In genomic region chr1:66832636-66833165, GRCm38 (mm10) we compare ENCODE assay signal across 28 mouse cellular contexts. TPM values are rescaled to one million over a fixed set of nuclear protein-coding genes. Genes with fewer than 3 reads are reported as not detected.
DNase-seq lines count a peak whose midpoint lies in the region; ATAC-seq and TF ChIP-seq lines count a peak whose summit lies in the region.
"Had no signal": no experiment of that assay in that cellular context is flagged by ENCODE, and none has a peak within 500 bp of the region (broad histone marks: within the 10 kb centered on the region; RNA-seq: fewer than 3 reads in every experiment).

No protein-coding gene starts in this region.

- H3K4me1 ChIP-seq in lung, embryonic 16.5 days (replicated peaks; ENCODE audit: control insufficient read depth, insufficient read depth, low read length), result peaks cover 14% of the 10 kb centered on the region
- H3K4me1 ChIP-seq in kidney, embryonic 14.5 days (ENCODE audit: control insufficient read depth, insufficient read depth, low read length), result 0 out of 2 replicates have a peak, but pooled peaks cover 4% of the 10 kb centered on the region
- H3K4me1 ChIP-seq in kidney, postnatal 0 days (replicated peaks; ENCODE audit: insufficient read depth, low read length), result no peaks in the 10 kb centered on the region
- H3K4me1 ChIP-seq: embryonic facial prominence, embryonic 15.5 days; forebrain, embryonic 12.5 days; heart, embryonic 13.5 days; liver, embryonic 12.5 days; midbrain, embryonic 10.5 days; neural tube, embryonic 15.5 days had no signal

- H3K4me2 ChIP-seq in lung, embryonic 16.5 days (ENCODE audit: low read depth, low read length), result peak overlapping the region; percentile 23; the same call in 1 of the 2 replicates
- no peak overlapping the region for H3K4me2 ChIP-seq in kidney, embryonic 14.5 days (replicated peaks; ENCODE audit: low read depth, low read length)
- H3K4me2 ChIP-seq in kidney, postnatal 0 days (ENCODE audit: low read length), result peak overlapping the region; percentile 16; the same call in 1 of the 2 replicates
- H3K4me2 ChIP-seq: embryonic facial prominence, embryonic 15.5 days; forebrain, embryonic 12.5 days; heart, embryonic 13.5 days; hindbrain, embryonic 14.5 days; liver, embryonic 12.5 days; midbrain, embryonic 15.5 days; neural tube, embryonic 15.5 days had no signal

- H3K9ac ChIP-seq in lung, embryonic 16.5 days (ENCODE audit: low read length), result no peak overlapping the region
- no peak overlapping the region for H3K9ac ChIP-seq in kidney, embryonic 14.5 days (ENCODE audit: low read depth, low read length)
- H3K9ac ChIP-seq in kidney, postnatal 0 days (ENCODE audit: low read depth, low read length), result no peak overlapping the region
- H3K9ac ChIP-seq: embryonic facial prominence, embryonic 15.5 days; forebrain, embryonic 12.5 days; forebrain, postnatal 0 days; heart, embryonic 13.5 days; hindbrain, embryonic 14.5 days; liver, embryonic 12.5 days; liver, postnatal 0 days; midbrain, embryonic 15.5 days; neural tube, embryonic 15.5 days had no signal

- WGBS in lung, embryonic 16.5 days, result 63% methylated on average over 7 of the region's 7 CpGs
- 77% methylated on average over 7 of the region's 7 CpGs for WGBS in kidney, embryonic 14.5 days
- 72% methylated on average over 7 of the region's 7 CpGs for WGBS in kidney, postnatal 0 days

- peaks cover 5% of the 10 kb centered on the region for H3K36me3 ChIP-seq in lung, embryonic 16.5 days (ENCODE audit: control insufficient read depth, insufficient read depth, low read length)
- peaks cover 9% of the 10 kb centered on the region for H3K36me3 ChIP-seq in kidney, embryonic 14.5 days (ENCODE audit: control insufficient read depth, insufficient read depth, low read length)
- no peaks in the 10 kb centered on the region for H3K36me3 ChIP-seq in kidney, postnatal 0 days (ENCODE audit: insufficient read depth, low read length)
- H3K36me3 ChIP-seq: forebrain, embryonic 12.5 days; midbrain, embryonic 10.5 days; midbrain, embryonic 15.5 days; neural tube, embryonic 15.5 days had no signal

- H3K4me3 ChIP-seq in lung, embryonic 16.5 days (ENCODE audit: low read length), result no peak overlapping the region
- H3K4me3 ChIP-seq in kidney, embryonic 14.5 days (ENCODE audit: low read length), result no peak overlapping the region
- no peak overlapping the region for H3K4me3 ChIP-seq in kidney, postnatal 0 days (replicated peaks; ENCODE audit: low read depth, low read length)
- H3K4me3 ChIP-seq: embryonic facial prominence, embryonic 10.5 days; embryonic facial prominence, embryonic 15.5 days; forebrain, embryonic 12.5 days; heart, adult 2 months; heart, embryonic 13.5 days; liver, embryonic 12.5 days; midbrain, embryonic 10.5 days; midbrain, embryonic 15.5 days; neural tube, embryonic 15.5 days had no signal

- H3K9me3 ChIP-seq in lung, embryonic 16.5 days (ENCODE audit: control insufficient read depth, low read length), result no peaks in the 10 kb centered on the region
- H3K9me3 ChIP-seq in kidney, embryonic 14.5 days (ENCODE audit: control insufficient read depth, low read length), result no peaks in the 10 kb centered on the region
- no peaks in the 10 kb centered on the region for H3K9me3 ChIP-seq in kidney, postnatal 0 days (replicated peaks; ENCODE audit: low read length)
- H3K9me3 ChIP-seq: embryonic facial prominence, embryonic 10.5 days; embryonic facial prominence, embryonic 15.5 days; forebrain, embryonic 12.5 days; heart, embryonic 13.5 days; liver, embryonic 12.5 days; midbrain, embryonic 10.5 days; midbrain, embryonic 15.5 days; neural tube, embryonic 15.5 days had no signal

- peak; percentile 75 for ATAC-seq in lung, embryonic 16.5 days (ENCODE audit: low read depth)
- ATAC-seq in kidney, embryonic 14.5 days (ENCODE audit: low FRiP score, low TSS enrichment), result peak; percentile 59; the same call in 1 of the 2 replicates
- ATAC-seq in kidney, postnatal 0 days (replicated peaks; ENCODE audit: low FRiP score, low read depth), result peak; percentile 75
- ATAC-seq: activated CD4-positive, CD25-positive, alpha-beta regulatory T cell, adult 4 months; forebrain, postnatal 0 days; intestine, postnatal 0 days; liver, embryonic 12.5 days; liver, postnatal 0 days; midbrain, embryonic 15.5 days had no signal

- no peaks in the 10 kb centered on the region for H3K27me3 ChIP-seq in lung, embryonic 16.5 days (ENCODE audit: control insufficient read depth, insufficient read depth, low read depth, low read length)
- H3K27me3 ChIP-seq in kidney, embryonic 14.5 days (ENCODE audit: control insufficient read depth, insufficient read depth, low read length), result no peaks in the 10 kb centered on the region
- no peaks in the 10 kb centered on the region for H3K27me3 ChIP-seq in kidney, postnatal 0 days (ENCODE audit: insufficient read depth, low read length)
- H3K27me3 ChIP-seq: embryonic facial prominence, embryonic 15.5 days; forebrain, embryonic 12.5 days; heart, embryonic 13.5 days; liver, embryonic 12.5 days; midbrain, embryonic 15.5 days; neural tube, embryonic 15.5 days had no signal

- peak overlapping the region; percentile 92 for H3K27ac ChIP-seq in lung, embryonic 16.5 days (ENCODE audit: low read length)
- peak overlapping the region; percentile 39; the same call in 1 of the 2 replicates for H3K27ac ChIP-seq in kidney, embryonic 14.5 days (ENCODE audit: low read depth, low read length)
- peak overlapping the region; percentile 80 for H3K27ac ChIP-seq in kidney, postnatal 0 days
- H3K27ac ChIP-seq: embryonic facial prominence, embryonic 10.5 days; embryonic facial prominence, embryonic 15.5 days; forebrain, embryonic 12.5 days; heart, adult 2 months; heart, embryonic 13.5 days; hindbrain, embryonic 14.5 days; liver, embryonic 12.5 days; midbrain, embryonic 10.5 days; midbrain, embryonic 15.5 days; neural tube, embryonic 15.5 days had no signal

- TF ChIP-seq CTCF in kidney, postnatal 0 days (IDR thresholded peaks at IDR 0.05; ENCODE audit: low read depth), result no peak

- DNase-seq in lung, postnatal 36 days, result no peak
- DNase-seq in kidney, postnatal 0 days (ENCODE audit: low spot score), result peak; percentile 53
- DNase-seq in ovary, postnatal 14 days (ENCODE audit: low spot score), result no peak
- DNase-seq in adrenal gland, postnatal 14 days, result no peak
- DNase-seq: adrenal gland, adult 2 months; B cell, adult 2 months; cerebellum, adult 8-10 months; cerebellum, postnatal 25 days; forebrain, postnatal 0 days; heart, adult 2 months; heart, postnatal 10 days; left cerebral cortex, postnatal 4 days; liver, postnatal 0 days; spleen, adult 18-20 months; thymus, postnatal 4 days had no signal

RNA-seq across cellular contexts. Expression of gene Kansl1l, which starts 15.3 kb away (rescaled TPM):
- 23.4 and 24.4 TPM in 2 replicates for polyA plus RNA-seq in lung, embryonic 16.5 days (2015; fragmentation: Nextera tagmentation; extraction: Ambion mirVana)
- polyA plus RNA-seq in kidney, embryonic 14.5 days (2014; fragmentation: Nextera tagmentation; extraction: Ambion mirVana), result 15.7 and 16.4 TPM in 2 replicates
- polyA plus RNA-seq in kidney, postnatal 0 days (2015; fragmentation: Nextera tagmentation; extraction: Ambion mirVana), result 17.3 and 17.9 TPM in 2 replicates
- 21.1 and 21.9 TPM in 2 replicates for total RNA-seq in adrenal gland, postnatal 14 days (2021)

RNA-seq across cellular contexts. Expression of gene Acadl, which starts 30.4 kb away (rescaled TPM):
- polyA plus RNA-seq in lung, embryonic 16.5 days (2015; fragmentation: Nextera tagmentation; extraction: Ambion mirVana), result 192 and 197 TPM in 2 replicates
- polyA plus RNA-seq in kidney, embryonic 14.5 days (2014; fragmentation: Nextera tagmentation; extraction: Ambion mirVana), result 70.5 and 98.4 TPM in 2 replicates
- polyA plus RNA-seq in kidney, postnatal 0 days (2015; fragmentation: Nextera tagmentation; extraction: Ambion mirVana), result 254 and 281 TPM in 2 replicates
- 1,251 and 1,324 TPM in 2 replicates for total RNA-seq in adrenal gland, postnatal 14 days (2021)

Comparison
In these comparisons a context has a peak if more than half of its experiments do, and no peak if none do; other contexts are left out.
1. H3K27ac ChIP-seq: peak in every context shown above with its lines; median percentile 92 in lung, embryonic 16.5 days; 80 in kidney, postnatal 0 days; 39 in kidney, embryonic 14.5 days.